Mouse (Mus musculus) liver, embryonic 18 days (tissue): ENCODE data around the gene Anxa4. TPM values are rescaled to one million over a fixed set of nuclear protein-coding genes. Genes with fewer than 3 reads are reported as not detected.

Source experiments
- polyA plus RNA-seq: library from polyadenylated mRNA; depleted of rRNA; stranded (reverse); fragments of >200 nt; gene quantifications from 2 replicates; pipeline ENCODE4 v1.2.3, GENCODE M21; 2012; rRNA removed

Gene Anxa4
- polyA plus RNA-seq, result 30.7 and 31.2 TPM in 2 replicates

DNA sequence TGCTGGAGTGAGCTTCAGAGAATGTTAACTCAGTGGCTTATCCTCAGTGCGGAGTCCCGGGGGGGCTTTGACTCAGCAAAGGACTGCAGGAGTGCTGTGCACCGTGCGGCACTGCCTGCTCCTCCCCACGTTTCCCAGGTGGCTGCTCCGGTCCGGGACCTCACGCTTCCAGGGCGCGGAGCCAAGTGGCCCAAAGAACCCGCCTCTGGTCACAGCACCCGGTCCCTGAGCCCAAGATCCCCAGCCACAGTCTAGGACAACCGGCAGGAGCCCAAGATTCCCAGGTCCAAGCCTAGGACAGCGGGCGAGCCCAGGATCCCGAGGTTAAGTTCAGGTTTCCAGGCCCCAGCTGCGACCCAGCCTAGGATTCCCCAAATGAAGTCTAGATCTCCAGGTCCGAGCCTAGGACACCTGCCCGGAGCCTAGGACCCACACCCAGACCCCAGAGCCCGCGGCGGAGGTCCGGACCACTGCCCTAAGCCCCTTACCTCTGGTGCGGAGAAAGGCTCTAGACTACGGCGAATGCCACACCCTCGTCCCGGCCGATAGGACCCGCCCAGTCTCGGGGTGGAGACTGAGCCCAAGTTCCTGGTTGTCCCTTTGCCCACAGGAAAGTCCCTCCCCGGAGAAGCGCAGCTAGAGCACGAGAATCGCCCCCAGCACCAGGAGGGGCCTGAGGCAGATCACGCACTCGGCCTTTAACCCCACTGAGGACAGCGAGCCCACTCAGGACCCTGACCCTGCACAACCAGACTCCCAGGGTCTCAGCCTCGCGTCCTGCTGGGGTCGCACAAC is at the start of gene Anxa4:
Anxa4 (minus strand) TSS at position 564 of the 795 bp plus-strand sequence.

DNA sequence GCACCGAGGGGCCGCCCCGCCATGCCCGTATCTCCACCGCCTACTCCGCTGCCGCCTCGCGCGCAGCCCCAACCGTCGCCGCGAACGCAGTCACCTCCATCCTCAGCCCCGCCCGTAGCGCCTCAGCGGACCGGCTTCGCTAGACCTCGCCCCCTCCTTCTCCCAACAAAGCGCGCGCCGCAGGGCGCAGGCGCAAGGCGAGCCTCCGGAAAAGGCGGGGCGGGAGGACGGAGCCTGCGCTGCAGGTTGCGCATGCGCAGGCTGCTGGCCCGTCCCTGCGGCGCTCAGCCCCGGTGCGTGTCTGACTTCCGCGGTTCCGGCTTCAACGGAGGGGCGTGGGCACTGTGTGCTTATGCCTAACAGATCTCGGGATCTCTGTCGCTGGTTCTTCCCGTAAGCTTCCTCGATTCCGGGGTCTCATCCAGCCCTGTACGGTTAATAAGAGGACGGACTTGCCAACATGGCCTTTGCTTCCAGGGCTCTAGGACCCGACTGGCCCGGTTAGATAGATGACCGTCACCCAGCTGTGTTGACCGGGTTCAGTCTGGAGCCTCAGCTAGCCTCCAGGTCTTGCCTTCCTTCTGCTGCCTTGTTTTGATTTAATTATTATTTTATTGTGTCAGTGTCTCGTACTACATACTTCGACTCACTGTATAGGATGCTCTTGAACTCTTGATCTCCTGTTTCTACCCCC is 60.1 kb downstream of the Anxa4 start, which contains the start of gene Gmcl1:
Gmcl1 (minus strand) TSS at position 201 of the 694 bp plus-strand sequence.

Other genes with a start within 250 kb of the Anxa4 start
- 11.0 and 12.9 TPM in 2 replicates for gene Asprv1, start 165.4 kb downstream of the Anxa4 start, polyA plus RNA-seq
- 21.2 and 22.5 TPM in 2 replicates for gene Mxd1, start 124.4 kb downstream of the Anxa4 start, polyA plus RNA-seq
- 20.3 and 21.0 TPM in 2 replicates for gene Snrnp27, start 109.1 kb downstream of the Anxa4 start, polyA plus RNA-seq
- 4.5 and 5.1 TPM in 2 replicates for gene Gmcl1, start 60.2 kb downstream of the Anxa4 start, polyA plus RNA-seq
- gene Aak1, start 55.9 kb upstream of the Anxa4 start, polyA plus RNA-seq, result 2.5 and 2.6 TPM in 2 replicates
- 64.1 and 87.3 TPM in 2 replicates for gene Nfu1, start 215.7 kb upstream of the Anxa4 start, polyA plus RNA-seq
- gene Gfpt1, start 249.3 kb upstream of the Anxa4 start, polyA plus RNA-seq, result 7.0 and 8.5 TPM in 2 replicates